Mouse (Mus musculus) kidney, postnatal 0 days (tissue): ENCODE results near the gene Icam2. TPM values are rescaled to one million over a fixed set of nuclear protein-coding genes. Genes with fewer than 3 reads are reported as not detected.

Source experiments
- ATAC-seq: fragments of 200-750 bp; cut with Nextera tagmentation; replicated peaks from 2 replicates; pipeline ENCODE4 v1.8.0; 2017; ENCODE audit warnings: low read depth, moderate number of reproducible peaks, moderate TSS enrichment, moderate library complexity; ENCODE audit not compliant: low FRiP score
- DNase-seq: peaks from one replicate; pipeline ENCODE4 v3.0.0-alpha.2; 2016; ENCODE audit warnings: low spot score
- H3K27ac ChIP-seq: fragments of 300-500 bp; sonication (generic); 2 replicates; pipeline ENCODE4 v1.5.1; 2014; ENCODE audit warnings: mild to moderate bottlenecking
- H3K27me3 ChIP-seq: fragments of 300-500 bp; sonication (generic); 2 replicates; pipeline ENCODE4 v1.6.1; 2014; ENCODE audit warnings: low read length, mixed read lengths; ENCODE audit not compliant: insufficient read depth
- H3K36me3 ChIP-seq: fragments of 300-500 bp; sonication (generic); 2 replicates; pipeline ENCODE4 v1.6.1; 2014; ENCODE audit warnings: low read length, mixed read lengths; ENCODE audit not compliant: insufficient read depth
- H3K4me1 ChIP-seq: fragments of 300-500 bp; sonication (generic); replicated peaks from 2 replicates; pipeline ENCODE4 v1.6.1; 2014; ENCODE audit warnings: antibody characterized with exemption, low read length, mixed read lengths; ENCODE audit not compliant: insufficient read depth
- H3K4me2 ChIP-seq: fragments of 300-500 bp; sonication (generic); 2 replicates; pipeline ENCODE4 v1.6.1; 2014; ENCODE audit warnings: mild to moderate bottlenecking, low read length, moderate library complexity, mixed read lengths
- H3K4me3 ChIP-seq: fragments of 300-500 bp; sonication (generic); replicated peaks from 2 replicates; pipeline ENCODE4 v1.5.1; 2014; ENCODE audit warnings: low read depth, low read length
- H3K9ac ChIP-seq: fragments of 300-500 bp; sonication (generic); 2 replicates; pipeline ENCODE4 v1.6.1; 2014; ENCODE audit warnings: low read depth, low read length
- H3K9me3 ChIP-seq: fragments of 300-500 bp; sonication (generic); replicated peaks from 2 replicates; pipeline ENCODE4 v1.6.1; 2016; ENCODE audit warnings: low read length, inconsistent platforms, mixed read lengths
- CTCF ChIP-seq: IDR thresholded peaks from 2 replicates; pipeline ENCODE4 v1.5.1; 2016; ENCODE audit warnings: antibody characterized with exemption, low read depth, mild to moderate bottlenecking, moderate library complexity
- WGBS: fragments of 180-500 bp; shearing (Covaris S2); extraction: QIAGEN DNeasy Blood & Tissue Kit; methylation state at CpG from one replicate; pipeline ENCODE4 v1.1.7; 2014; 5-methylcytosine and 5-hydroxymethylcytosine counted together
- polyA plus RNA-seq: library from polyadenylated mRNA; unstranded; fragments of >200 nt; fragmentation: Nextera tagmentation; extraction: Ambion mirVana; gene quantifications from 2 replicates; pipeline ENCODE4 v1.2.1, GENCODE M21; 2015

Icam2 gene
- polyA plus RNA-seq, 1 experiment from 2014 or later, result 62.5 TPM

GRCm38 (mm10) chr11:106329128-106329527 is 58.7 kb downstream of the Icam2 start:
- 46% methylated on average over 6 of the region's 6 CpGs for WGBS
- Histone ChIP-seq H3K9me3 (no peaks in the 10 kb centered on the region), H3K4me3 (no peak overlapping the region), H3K27ac (no peak overlapping the region), H3K27me3 (no peaks in the 10 kb centered on the region), H3K4me2 (no peak overlapping the region), H3K4me1 (peaks cover 19% of the 10 kb centered on the region), H3K36me3 (no peaks in the 10 kb centered on the region), H3K9ac (no peak overlapping the region)
- no peak for DNase-seq
- ATAC-seq, result no peak
- no peak for TF ChIP-seq CTCF

GRCm38 (mm10) chr11:106328521-106328920 is 59.4 kb downstream of the Icam2 start:
- Histone ChIP-seq H3K4me2 (no peak overlapping the region), H3K9ac (no peak overlapping the region), H3K27ac (no peak overlapping the region), H3K4me3 (no peak overlapping the region), H3K27me3 (no peaks in the 10 kb centered on the region), H3K9me3 (no peaks in the 10 kb centered on the region), H3K36me3 (no peaks in the 10 kb centered on the region), H3K4me1 (peaks cover 20% of the 10 kb centered on the region)
- 40% methylated on average over 5 of the region's 5 CpGs for WGBS
- TF ChIP-seq CTCF, result no peak
- DNase-seq (no peak), ATAC-seq (no peak)

Other genes starting within 250 kb of the Icam2 start
- gene Gm10840, start 227.2 kb downstream of the Icam2 start, polyA plus RNA-seq, result not detected in 2 replicates
- 132 and 140 TPM in 2 replicates for gene Limd2, start 227.2 kb downstream of the Icam2 start, polyA plus RNA-seq
- gene Strada, start 185.9 kb downstream of the Icam2 start, polyA plus RNA-seq, result 19.9 and 21.6 TPM in 2 replicates
- 81.1 and 88.0 TPM in 2 replicates for gene Ccdc47, start 171.7 kb downstream of the Icam2 start, polyA plus RNA-seq
- gene Ddx42, start 171.1 kb downstream of the Icam2 start, polyA plus RNA-seq, result 48.6 and 52.1 TPM in 2 replicates
- gene Ftsj3, start 132.0 kb downstream of the Icam2 start, polyA plus RNA-seq, result 40.6 and 45.1 TPM in 2 replicates
- 223 and 251 TPM in 2 replicates for gene Psmc5, start 131.9 kb downstream of the Icam2 start, polyA plus RNA-seq
- gene Smarcd2, start 115.1 kb downstream of the Icam2 start, polyA plus RNA-seq, result 42.7 and 44.6 TPM in 2 replicates
- gene Tcam1, start 111.4 kb downstream of the Icam2 start, polyA plus RNA-seq, result 0.49 and 0.59 TPM in 2 replicates
- gene Gh, start 86.2 kb downstream of the Icam2 start, polyA plus RNA-seq, result not detected in 2 replicates
- gene Cd79b, start 73.3 kb downstream of the Icam2 start, polyA plus RNA-seq, result 7.7 and 7.8 TPM in 2 replicates
- gene Scn4a, start 34.8 kb downstream of the Icam2 start, polyA plus RNA-seq, result 0.22 and 0.37 TPM in 2 replicates
- 0.15 and 0.24 TPM in 2 replicates for gene Prr29, start 22.6 kb downstream of the Icam2 start, polyA plus RNA-seq
- gene Ern1, start 99.8 kb upstream of the Icam2 start, polyA plus RNA-seq, result 3.3 and 3.5 TPM in 2 replicates
- gene Tex2, start 225.3 kb upstream of the Icam2 start, polyA plus RNA-seq, result 8.4 and 9.0 TPM in 2 replicates